Mouse (Mus musculus) neural tube, embryonic 14.5 days (tissue): ENCODE data around the gene Pde7b. TPM values are rescaled to one million over a fixed set of nuclear protein-coding genes. Genes with fewer than 3 reads are reported as not detected.
A peak's percentile ranks its signal among the peaks of the same experiment; 100 is the strongest.

Experiments
- ATAC-seq: fragments of 200-750 bp; cut with Nextera tagmentation; 2 replicates; pipeline ENCODE4 v1.8.0; 2017; ENCODE audit warnings: low read depth, mild to moderate bottlenecking, moderate TSS enrichment, moderate library complexity
- H3K27ac ChIP-seq: fragments of 300-500 bp; sonication (generic); 2 replicates; pipeline ENCODE4 v1.5.1; 2014; ENCODE audit warnings: low read depth, mild to moderate bottlenecking, control low read depth, low read length, moderate library complexity, mixed read lengths
- H3K27me3 ChIP-seq: fragments of 300-500 bp; sonication (generic); 2 replicates; pipeline ENCODE4 v1.6.1; 2014; ENCODE audit warnings: low read length; ENCODE audit not compliant: control insufficient read depth, insufficient read depth
- H3K36me3 ChIP-seq: fragments of 300-500 bp; sonication (generic); 2 replicates; pipeline ENCODE4 v1.6.1; 2014; ENCODE audit warnings: low read length, mixed read lengths; ENCODE audit not compliant: control insufficient read depth, insufficient read depth
- H3K4me1 ChIP-seq: fragments of 300-500 bp; sonication (generic); 2 replicates; pipeline ENCODE4 v1.6.1; 2014; ENCODE audit warnings: low read length; ENCODE audit not compliant: control insufficient read depth, insufficient read depth
- H3K4me2 ChIP-seq: fragments of 300-500 bp; sonication (generic); 2 replicates; pipeline ENCODE4 v1.6.1; 2014; ENCODE audit warnings: mild to moderate bottlenecking, low read depth, low read length, control low read depth
- H3K4me3 ChIP-seq: fragments of 300-500 bp; sonication (generic); 2 replicates; pipeline ENCODE4 v1.5.1; 2014; ENCODE audit warnings: low read depth, low read length, control low read depth, mixed read lengths
- H3K9ac ChIP-seq: fragments of 300-500 bp; sonication (generic); replicated peaks from 2 replicates; pipeline ENCODE4 v1.6.1; 2014; ENCODE audit warnings: low read depth, mild to moderate bottlenecking, control low read depth, low read length, mixed read lengths
- H3K9me3 ChIP-seq: fragments of 300-500 bp; sonication (generic); 2 replicates; pipeline ENCODE4 v1.6.1; 2016; ENCODE audit warnings: low read length; ENCODE audit not compliant: control insufficient read depth
- WGBS: fragments of 180-500 bp; shearing (Covaris S2); extraction: QIAGEN DNeasy Blood & Tissue Kit; methylation state at CpG from one replicate; pipeline ENCODE4 v1.1.7; 2014; 5-methylcytosine and 5-hydroxymethylcytosine counted together
- polyA plus RNA-seq: library from polyadenylated mRNA; unstranded; fragments of >200 nt; fragmentation: Nextera tagmentation; extraction: Ambion mirVana; gene quantifications from 2 replicates; pipeline ENCODE4 v1.2.1, GENCODE M21; 2014

Pde7b gene
- polyA plus RNA-seq, 1 experiment from 2014 or later: 3.2 TPM

GRCm38 (mm10) chr10:20556477-20556876 lies 168.4 kb downstream of the Pde7b start:
- no peak overlapping the region for H3K9ac ChIP-seq
- H3K4me1 ChIP-seq: no peaks in the 10 kb centered on the region
- no peaks in the 10 kb centered on the region for H3K27me3 ChIP-seq
- 78% methylated on average over 7 of the region's 7 CpGs for whole genome bisulfite sequencing
- H3K9me3 ChIP-seq: no peaks in the 10 kb centered on the region
- ATAC-seq: no peak
- H3K27ac ChIP-seq: no peak overlapping the region
- no peaks in the 10 kb centered on the region for H3K36me3 ChIP-seq
- no peak overlapping the region for H3K4me3 ChIP-seq
- no peak overlapping the region for H3K4me2 ChIP-seq

DNA sequence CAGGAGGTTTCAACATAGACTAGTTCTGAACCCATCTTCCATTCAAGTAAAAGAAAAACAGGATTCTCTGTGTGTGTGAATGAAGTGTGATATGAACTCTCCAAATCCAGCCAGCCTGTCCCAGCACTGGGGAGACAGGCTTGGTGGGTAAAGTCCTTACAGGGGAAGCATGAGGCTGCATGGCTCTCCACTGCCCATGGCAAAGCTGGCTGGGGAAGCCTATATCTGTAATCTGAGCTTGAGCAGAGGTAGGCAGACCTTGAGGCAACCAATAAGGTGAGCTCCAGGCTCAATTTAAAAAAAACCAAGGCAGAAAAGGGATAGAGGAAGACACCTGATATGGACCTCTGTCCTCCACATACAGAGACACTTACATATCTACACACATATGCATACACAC lies 173.5 kb downstream of the Pde7b start:
- no peak overlapping the region for H3K9ac ChIP-seq
- no peak for ATAC-seq
- H3K4me2 ChIP-seq: no peak overlapping the region
- H3K4me3 ChIP-seq: no peak overlapping the region
- no peaks in the 10 kb centered on the region for H3K9me3 ChIP-seq
- no peaks in the 10 kb centered on the region for H3K4me1 ChIP-seq
- H3K27me3 ChIP-seq: no peaks in the 10 kb centered on the region
- no peaks in the 10 kb centered on the region for H3K36me3 ChIP-seq
- H3K27ac ChIP-seq: no peak overlapping the region

DNA sequence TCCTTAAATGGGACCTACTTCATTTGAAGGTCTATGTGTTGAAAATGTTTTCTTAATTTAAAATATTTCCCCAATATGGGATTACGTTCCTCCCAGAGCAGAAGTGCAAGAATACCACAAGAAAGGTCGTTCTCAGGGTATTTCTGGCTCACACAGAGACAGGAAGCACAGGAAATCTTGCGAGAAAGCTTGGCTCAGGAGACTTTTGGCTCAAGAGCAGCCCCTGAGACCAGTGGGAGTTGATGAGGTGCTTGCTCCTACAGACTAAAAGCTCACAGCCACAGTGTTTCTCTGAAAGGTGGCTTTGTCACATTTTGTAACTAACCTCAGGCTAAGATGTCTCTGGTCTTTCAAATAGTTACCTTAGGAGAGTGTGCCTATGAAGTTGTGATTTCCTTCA lies 174.1 kb downstream of the Pde7b start:
- Histone ChIP-seq H3K27me3 (no peaks in the 10 kb centered on the region), H3K36me3 (no peaks in the 10 kb centered on the region), H3K9ac (no peak overlapping the region), H3K27ac (no peak overlapping the region), H3K4me3 (no peak overlapping the region), H3K9me3 (no peaks in the 10 kb centered on the region), H3K4me2 (no peak overlapping the region), H3K4me1 (no peaks in the 10 kb centered on the region)
- ATAC-seq: no peak
- WGBS: 85% methylated on average over 3 of the region's 3 CpGs

DNA sequence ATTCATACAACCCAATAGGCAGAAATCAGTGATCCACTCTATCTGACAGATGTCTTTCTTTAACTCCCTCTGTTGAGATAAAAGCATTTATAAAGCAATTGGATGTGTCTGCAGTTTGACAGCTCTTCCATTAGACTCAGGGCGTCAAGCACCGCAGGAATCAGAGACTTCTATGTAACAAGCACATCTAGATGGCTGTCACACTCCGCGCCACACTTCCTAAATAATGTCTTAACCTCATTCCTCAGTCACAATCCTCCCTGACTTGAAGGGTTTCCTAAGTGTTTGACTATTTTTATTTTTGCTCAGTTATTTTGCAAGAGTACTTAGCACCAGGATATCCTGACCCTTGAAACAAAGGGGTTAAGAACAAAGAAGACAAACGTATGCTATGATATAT lies 174.7 kb downstream of the Pde7b start:
- 69% methylated on average over 5 of the region's 5 CpGs for WGBS
- no peak overlapping the region for H3K4me3 ChIP-seq
- H3K4me1 ChIP-seq: no peaks in the 10 kb centered on the region
- no peak overlapping the region for H3K4me2 ChIP-seq
- no peak overlapping the region for H3K9ac ChIP-seq
- no peak overlapping the region for H3K27ac ChIP-seq
- no peaks in the 10 kb centered on the region for H3K9me3 ChIP-seq
- no peaks in the 10 kb centered on the region for H3K36me3 ChIP-seq
- ATAC-seq: no peak
- no peaks in the 10 kb centered on the region for H3K27me3 ChIP-seq

DNA sequence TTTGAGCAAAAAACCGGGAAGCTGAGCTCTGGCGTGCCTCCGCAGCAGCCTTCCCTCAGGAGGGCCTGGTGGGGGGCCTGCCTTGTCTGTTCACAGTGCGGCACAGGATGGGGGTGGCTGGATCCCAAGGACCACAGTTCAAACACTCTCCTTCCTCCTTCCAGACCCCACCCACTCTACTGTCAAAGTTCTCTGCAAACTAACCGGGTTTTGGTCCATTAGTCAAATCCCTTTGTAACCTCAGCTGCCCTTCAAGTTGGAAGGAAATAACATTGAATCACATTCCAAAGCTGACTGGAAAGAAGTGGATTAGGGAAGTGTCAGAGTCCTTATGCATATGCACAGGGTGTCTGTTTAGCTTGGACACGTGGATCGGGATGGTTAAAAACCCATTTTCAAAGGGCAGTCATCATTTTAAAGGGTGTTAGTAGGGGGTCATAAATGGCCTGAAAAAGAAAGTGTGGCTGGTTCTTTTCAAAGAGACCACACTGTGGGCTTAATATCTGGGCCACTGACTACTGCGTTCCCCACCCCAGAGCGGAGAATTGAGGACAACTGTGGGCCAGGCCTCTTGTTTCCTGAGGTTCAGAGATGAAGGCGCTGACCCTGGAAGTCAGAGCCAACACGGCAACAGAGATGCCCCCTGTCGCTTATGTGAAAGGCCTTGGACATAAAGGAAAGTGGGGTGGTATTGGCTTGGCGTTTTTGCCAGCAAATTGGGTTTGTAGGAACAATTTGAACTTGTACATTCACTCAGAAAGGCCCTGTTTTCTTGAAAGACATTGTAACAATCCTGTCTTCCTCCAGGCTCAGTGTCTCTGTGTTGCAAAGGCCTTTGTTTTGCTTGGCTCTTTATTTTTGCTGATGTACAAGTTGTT lies 175.8 kb downstream of the Pde7b start:
- H3K4me1 ChIP-seq: no peaks in the 10 kb centered on the region
- no peaks in the 10 kb centered on the region for H3K36me3 ChIP-seq
- 14% methylated on average over 13 of the region's 13 CpGs for WGBS
- ATAC-seq: no peak
- no peak overlapping the region for H3K9ac ChIP-seq
- peak overlapping the region; percentile 35 for H3K4me3 ChIP-seq
- no peaks in the 10 kb centered on the region for H3K27me3 ChIP-seq
- peak overlapping the region; percentile 76; the same call in 1 of the 2 replicates for H3K27ac ChIP-seq
- H3K4me2 ChIP-seq: peak overlapping the region; percentile 66
- no peaks in the 10 kb centered on the region for H3K9me3 ChIP-seq

- Histone ChIP-seq H3K4me3 (peak overlapping the region; percentile 35), H3K4me2 (peak overlapping the region; percentile 66), H3K4me1 (no peaks in the 10 kb centered on the region), H3K27ac (peak overlapping the region; percentile 76), H3K9me3 (no peaks in the 10 kb centered on the region), H3K9ac (peak overlapping the region; percentile 61), H3K27me3 (no peaks in the 10 kb centered on the region), H3K36me3 (no peaks in the 10 kb centered on the region)
- peak; percentile 83 for ATAC-seq
- WGBS: under 1% methylated on average over 19 of the region's 19 CpGs
These were observed 176.8 kb downstream of the Pde7b start for GRCm38 (mm10) chr10:20547951-20548551.

- H3K4me3 ChIP-seq: no peak overlapping the region
- H3K36me3 ChIP-seq: no peaks in the 10 kb centered on the region
- H3K4me2 ChIP-seq: no peak overlapping the region
- 72% methylated on average over 3 of the region's 3 CpGs for WGBS
- H3K4me1 ChIP-seq: no peaks in the 10 kb centered on the region
- H3K9ac ChIP-seq: no peak overlapping the region
- no peaks in the 10 kb centered on the region for H3K9me3 ChIP-seq
- ATAC-seq: no peak
- H3K27me3 ChIP-seq: no peaks in the 10 kb centered on the region
- H3K27ac ChIP-seq: no peak overlapping the region
These were observed 181.8 kb downstream of the Pde7b start for GRCm38 (mm10) chr10:20543121-20543520.

DNA sequence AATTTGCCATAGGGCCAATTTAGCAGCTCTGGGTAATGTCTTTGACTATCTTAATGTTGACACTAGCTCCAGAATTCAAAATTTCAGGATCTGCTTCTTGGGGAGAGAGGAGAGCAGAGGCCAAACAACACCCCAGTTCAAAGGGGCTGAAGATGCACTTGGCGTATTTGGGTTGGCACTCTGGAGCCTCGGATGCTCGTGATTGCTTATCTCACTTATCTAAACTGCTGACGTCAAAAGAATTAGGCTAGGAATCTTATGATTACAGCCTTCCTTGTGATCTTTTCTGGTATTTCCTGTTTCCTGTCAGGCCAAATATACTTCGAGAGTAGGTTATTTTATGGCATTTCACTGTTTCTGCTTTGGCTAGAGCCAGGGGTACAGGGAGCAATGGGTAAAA lies 191.1 kb downstream of the Pde7b start:
- Histone ChIP-seq H3K4me3 (no peak overlapping the region), H3K4me2 (no peak overlapping the region), H3K4me1 (peaks cover 3% of the 10 kb centered on the region; the same call in 1 of the 2 replicates), H3K9ac (no peak overlapping the region), H3K9me3 (no peaks in the 10 kb centered on the region), H3K27me3 (no peaks in the 10 kb centered on the region), H3K36me3 (no peaks in the 10 kb centered on the region), H3K27ac (no peak overlapping the region)
- ATAC-seq: no peak
- 81% methylated on average over 5 of the region's 5 CpGs for WGBS

- Histone ChIP-seq H3K4me1 (peaks cover 4% of the 10 kb centered on the region; the same call in 1 of the 2 replicates), H3K27ac (no peak overlapping the region), H3K9me3 (no peaks in the 10 kb centered on the region), H3K27me3 (no peaks in the 10 kb centered on the region), H3K36me3 (no peaks in the 10 kb centered on the region), H3K4me2 (no peak overlapping the region), H3K9ac (no peak overlapping the region), H3K4me3 (no peak overlapping the region)
- no peak for ATAC-seq
- WGBS: 89% methylated on average over 5 of the region's 5 CpGs
These were observed 193.0 kb downstream of the Pde7b start for GRCm38 (mm10) chr10:20531921-20532320.
